Mouse (Mus musculus) liver, postnatal 0 days (tissue): Measurements from ENCODE around the gene Gdpd5. TPM values are rescaled to one million over a fixed set of nuclear protein-coding genes. Genes with fewer than 3 reads are reported as not detected.

Experiments
- ATAC-seq: fragments of 200-750 bp; cut with Nextera tagmentation; 2 replicates; pipeline ENCODE4 v1.8.0; 2017; ENCODE audit warnings: mild to moderate bottlenecking, moderate library complexity
- DNase-seq: peaks from one replicate; pipeline ENCODE4 v3.0.0-alpha.2; 2016
- H3K27ac ChIP-seq: fragments of 300-500 bp; sonication (generic); 2 replicates; pipeline ENCODE4 v1.5.1; 2014; ENCODE audit warnings: antibody characterized with exemption, moderate library complexity, mild to moderate bottlenecking, low read depth
- H3K27me3 ChIP-seq: fragments of 300-500 bp; sonication (generic); 2 replicates; pipeline ENCODE4 v1.6.1; 2014; ENCODE audit warnings: low read length, control low read depth, mixed read lengths; ENCODE audit not compliant: insufficient read depth
- H3K36me3 ChIP-seq: fragments of 300-500 bp; sonication (generic); replicated peaks from 2 replicates; pipeline ENCODE4 v1.6.1; 2014; ENCODE audit warnings: mild to moderate bottlenecking, control low read depth, low read length, moderate library complexity, mixed read lengths; ENCODE audit not compliant: insufficient read depth
- H3K4me1 ChIP-seq: fragments of 300-500 bp; sonication (generic); 2 replicates; pipeline ENCODE4 v1.6.1; 2014; ENCODE audit warnings: antibody characterized with exemption, mild to moderate bottlenecking, control low read depth; ENCODE audit not compliant: insufficient read depth
- H3K4me2 ChIP-seq: fragments of 300-500 bp; sonication (generic); 2 replicates; pipeline ENCODE4 v1.6.1; 2014; ENCODE audit warnings: low read depth, mild to moderate bottlenecking, low read length, moderate library complexity, mixed read lengths
- H3K4me3 ChIP-seq: fragments of 300-500 bp; sonication (generic); 2 replicates; pipeline ENCODE4 v1.5.1; 2014; ENCODE audit warnings: low read depth, low read length
- H3K9ac ChIP-seq: fragments of 300-500 bp; sonication (generic); replicated peaks from 2 replicates; pipeline ENCODE4 v1.6.1; 2014; ENCODE audit warnings: mild to moderate bottlenecking, moderate library complexity
- H3K9me3 ChIP-seq: fragments of 300-500 bp; sonication (generic); 2 replicates; pipeline ENCODE4 v1.6.1; 2016; ENCODE audit warnings: mild to moderate bottlenecking, control low read depth, low read length, mixed read lengths
- CTCF ChIP-seq: sonication (generic); IDR thresholded peaks from 2 replicates; pipeline ENCODE4 v1.5.1; 2016; ENCODE audit warnings: antibody characterized with exemption, low read depth
- EP300 ChIP-seq: IDR thresholded peaks from 2 replicates; pipeline ENCODE4 v1.6.1; 2016; ENCODE audit warnings: antibody characterized with exemption, low read depth, mild to moderate bottlenecking
- WGBS: fragments of 180-500 bp; shearing (Covaris S2); extraction: QIAGEN DNeasy Blood & Tissue Kit; methylation state at CpG from one replicate; pipeline ENCODE4 v1.1.7; 2014; ENCODE audit not compliant: insufficient replicate concordance; 5-methylcytosine and 5-hydroxymethylcytosine counted together
- polyA plus RNA-seq: library from polyadenylated mRNA; unstranded; fragments of >200 nt; fragmentation: Nextera tagmentation; extraction: Ambion mirVana; gene quantifications from 2 replicates; pipeline ENCODE4 v1.2.1, GENCODE M21; 2015

Gene Gdpd5
- polyA plus RNA-seq, 1 experiment from 2014 or later, result 1.7 TPM

GRCm38 (mm10) chr7:99424538-99425155 is 43.4 kb downstream of the Gdpd5 start:
- ATAC-seq (no peak), DNase-seq (no peak)
- no peaks in the 10 kb centered on the region for H3K27me3 ChIP-seq
- H3K4me3 ChIP-seq, result no peak overlapping the region
- H3K27ac ChIP-seq, result no peak overlapping the region
- H3K4me1 ChIP-seq, result peaks cover 9% of the 10 kb centered on the region
- H3K9me3 ChIP-seq, result no peaks in the 10 kb centered on the region
- TF ChIP-seq CTCF, result no peak
- no peak for TF ChIP-seq EP300
- WGBS, result 54% methylated on average over 8 of the region's 8 CpGs
- H3K9ac ChIP-seq, result no peak overlapping the region
- H3K4me2 ChIP-seq, result no peak overlapping the region
- H3K36me3 ChIP-seq, result no peaks in the 10 kb centered on the region

- H3K4me1 ChIP-seq, result peaks cover 7% of the 10 kb centered on the region
- ATAC-seq (no peak), DNase-seq (no peak)
- H3K27me3 ChIP-seq, result no peaks in the 10 kb centered on the region
- H3K36me3 ChIP-seq, result no peaks in the 10 kb centered on the region
- no peak overlapping the region for H3K9ac ChIP-seq
- 79% methylated on average over 4 of the region's 4 CpGs for WGBS
- H3K4me2 ChIP-seq, result no peak overlapping the region
- no peak overlapping the region for H3K4me3 ChIP-seq
- H3K27ac ChIP-seq, result no peak overlapping the region
- H3K9me3 ChIP-seq, result no peaks in the 10 kb centered on the region
- TF ChIP-seq CTCF (no peak), EP300 (no peak)
Measured at GRCm38 (mm10) chr7:99425706-99426105, 44.5 kb downstream of the Gdpd5 start.

GRCm38 (mm10) chr7:99427031-99427430 is 45.8 kb downstream of the Gdpd5 start:
- ATAC-seq (no peak), DNase-seq (no peak)
- TF ChIP-seq CTCF, result no peak
- no peak for TF ChIP-seq EP300
- no peak overlapping the region for H3K27ac ChIP-seq
- H3K27me3 ChIP-seq, result no peaks in the 10 kb centered on the region
- no peaks in the 10 kb centered on the region for H3K36me3 ChIP-seq
- no peaks in the 10 kb centered on the region for H3K4me1 ChIP-seq
- H3K9ac ChIP-seq, result no peak overlapping the region
- no peak overlapping the region for H3K4me3 ChIP-seq
- 88% methylated on average over 10 of the region's 10 CpGs for WGBS
- H3K4me2 ChIP-seq, result no peak overlapping the region
- H3K9me3 ChIP-seq, result no peaks in the 10 kb centered on the region

GRCm38 (mm10) chr7:99427987-99428386 is 46.8 kb downstream of the Gdpd5 start:
- H3K4me1 ChIP-seq, result no peaks in the 10 kb centered on the region
- no peak overlapping the region for H3K4me3 ChIP-seq
- H3K27me3 ChIP-seq, result no peaks in the 10 kb centered on the region
- TF ChIP-seq EP300 (no peak), CTCF (no peak)
- no peak overlapping the region for H3K27ac ChIP-seq
- no peaks in the 10 kb centered on the region for H3K36me3 ChIP-seq
- DNase-seq (no peak), ATAC-seq (no peak)
- H3K9me3 ChIP-seq, result no peaks in the 10 kb centered on the region
- H3K9ac ChIP-seq, result no peak overlapping the region
- no peak overlapping the region for H3K4me2 ChIP-seq
- 82% methylated on average over 3 of the region's 3 CpGs for WGBS

GRCm38 (mm10) chr7:99428836-99429235 is 47.6 kb downstream of the Gdpd5 start:
- Histone ChIP-seq H3K36me3 (no peaks in the 10 kb centered on the region), H3K4me2 (no peak overlapping the region), H3K4me3 (no peak overlapping the region), H3K27me3 (no peaks in the 10 kb centered on the region), H3K4me1 (no peaks in the 10 kb centered on the region), H3K27ac (no peak overlapping the region), H3K9ac (no peak overlapping the region), H3K9me3 (no peaks in the 10 kb centered on the region)
- ATAC-seq (no peak), DNase-seq (no peak)
- TF ChIP-seq CTCF, result no peak
- WGBS, result 40% methylated on average over 5 of the region's 5 CpGs

GRCm38 (mm10) chr7:99429786-99430185 is 48.6 kb downstream of the Gdpd5 start:
- Histone ChIP-seq H3K9me3 (no peaks in the 10 kb centered on the region), H3K4me2 (no peak overlapping the region), H3K27me3 (no peaks in the 10 kb centered on the region), H3K9ac (no peak overlapping the region), H3K36me3 (no peaks in the 10 kb centered on the region), H3K4me1 (peaks cover 5% of the 10 kb centered on the region; the same call in 1 of the 2 replicates), H3K27ac (no peak overlapping the region), H3K4me3 (no peak overlapping the region)
- ATAC-seq (no peak), DNase-seq (no peak)
- 76% methylated on average over 6 of the region's 6 CpGs for WGBS
- TF ChIP-seq EP300, result no peak
- no peak for TF ChIP-seq CTCF

GRCm38 (mm10) chr7:99430246-99430645 is 49.0 kb downstream of the Gdpd5 start:
- Histone ChIP-seq H3K4me1 (peaks cover 10% of the 10 kb centered on the region), H3K4me2 (no peak overlapping the region), H3K9ac (no peak overlapping the region), H3K4me3 (no peak overlapping the region), H3K9me3 (no peaks in the 10 kb centered on the region), H3K27me3 (no peaks in the 10 kb centered on the region), H3K36me3 (no peaks in the 10 kb centered on the region), H3K27ac (no peak overlapping the region)
- ATAC-seq (no peak), DNase-seq (no peak)
- WGBS, result 79% methylated on average over 11 of the region's 11 CpGs
- TF ChIP-seq EP300, result no peak
- TF ChIP-seq CTCF, result no peak
